Mouse (Mus musculus) myocyte (in vitro differentiated cells): ENCODE results near the gene Taf5.

Experiments used
- MAX ChIP-seq: IDR thresholded peaks from one replicate; pipeline ENCODE4 v1.6.1; 2011; ENCODE audit warnings: low read depth, mild to moderate bottlenecking, control low read depth
- POLR2A ChIP-seq: IDR thresholded peaks from one replicate; pipeline ENCODE4 v1.6.1; 2011; ENCODE audit warnings: low read depth, mild to moderate bottlenecking, control low read depth, moderate library complexity; ENCODE audit not compliant: insufficient read length

GRCm38 (mm10) chr19:47090550-47091156 is 23.1 kb downstream of the Taf5 start, which contains the start of the genes Usmg5 and Pdcd11:
- TF ChIP-seq POLR2A (peak; percentile 100), MAX (no peak)
